Mouse (Mus musculus): ENCODE data around the gene Dapp1.

DNA sequence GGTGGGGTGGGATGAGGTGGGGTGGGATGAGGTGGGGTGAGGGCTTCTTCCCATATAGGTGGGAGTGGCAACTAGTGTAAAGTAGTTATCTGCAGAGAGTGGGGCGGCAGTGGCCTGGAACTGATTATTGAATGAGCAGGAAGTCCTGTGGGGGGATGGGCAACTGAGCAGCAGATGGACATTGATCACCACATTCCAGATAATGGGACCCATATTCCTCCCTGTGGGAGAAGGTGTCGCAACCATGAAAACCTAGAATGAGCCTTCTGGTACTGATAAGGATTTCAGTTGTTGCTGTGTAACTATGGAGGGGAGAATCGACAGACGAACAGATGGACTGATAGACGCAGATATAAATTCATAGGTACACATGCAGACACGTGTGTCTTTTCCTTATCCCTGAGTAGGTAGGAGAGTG lies 37.6 kb downstream of the Dapp1 start:
- TF ChIP-seq POLR2A (IDR thresholded peaks at IDR 0.05; ENCODE audit: low read depth, low read length) (no peak), CTCF (IDR thresholded peaks at IDR 0.05; ENCODE audit: extremely low read depth, insufficient read length, insufficient replicate concordance, low read depth, low read length) (no peak)
